Mouse (Mus musculus) frontal cortex, adult 2 months (tissue): ENCODE measurements around the gene Nipbl. TPM values are rescaled to one million over a fixed set of nuclear protein-coding genes. Genes with fewer than 3 reads are reported as not detected.

Source experiments
- DNase-seq, 2 experiments: peaks; one replicate each; pipeline ENCODE4 v3.0.0; 2022; ENCODE audit warnings: low spot score in 1 of 2; ENCODE audit errors: extremely low spot score in 1 of 2
- polyA plus RNA-seq: library from polyadenylated mRNA; depleted of rRNA; stranded (reverse); fragments of >200 nt; gene quantifications from 2 replicates; pipeline ENCODE4 v1.2.3, GENCODE M21; 2012

The Nipbl gene
- polyA plus RNA-seq, 1 experiment = 12.7 TPM

- DNase-seq = no peak
These were observed 14.8 kb downstream of the Nipbl start for GRCm38 (mm10) chr15:8429502-8429901.

- DNase-seq = no peak
These were observed 23.4 kb downstream of the Nipbl start for GRCm38 (mm10) chr15:8420909-8421308.

GRCm38 (mm10) chr15:8416500-8417138 is 27.6 kb downstream of the Nipbl start:
- peak in 1 of 2 experiments; percentile 22 for DNase-seq

GRCm38 (mm10) chr15:8413356-8413755 is 30.9 kb downstream of the Nipbl start:
- DNase-seq = no peak

GRCm38 (mm10) chr15:8411873-8412272 is 32.4 kb downstream of the Nipbl start:
- DNase-seq = no peak

GRCm38 (mm10) chr15:8411168-8411837 is 33.0 kb downstream of the Nipbl start:
- DNase-seq = no peak

GRCm38 (mm10) chr15:8407082-8407481 is 37.2 kb downstream of the Nipbl start:
- DNase-seq = no peak

GRCm38 (mm10) chr15:8406219-8406618 is 38.0 kb downstream of the Nipbl start:
- no peak for DNase-seq

GRCm38 (mm10) chr15:8402591-8402990 is 41.7 kb downstream of the Nipbl start:
- DNase-seq = no peak

- no peak for DNase-seq
These were observed 42.7 kb downstream of the Nipbl start for GRCm38 (mm10) chr15:8401536-8401935.

- DNase-seq = no peak
These were observed 52.5 kb downstream of the Nipbl start for GRCm38 (mm10) chr15:8391764-8392163.

- peak in 1 of 2 experiments; percentile 79 for DNase-seq
These were observed 62.0 kb downstream of the Nipbl start for GRCm38 (mm10) chr15:8382213-8382612.

GRCm38 (mm10) chr15:8375657-8376056 is 68.6 kb downstream of the Nipbl start:
- DNase-seq = no peak

- no peak for DNase-seq
These were observed 69.5 kb downstream of the Nipbl start for GRCm38 (mm10) chr15:8374724-8375123.

GRCm38 (mm10) chr15:8347104-8347773 is 97.0 kb downstream of the Nipbl start:
- no peak for DNase-seq

GRCm38 (mm10) chr15:8340596-8340995 is 103.7 kb downstream of the Nipbl start:
- DNase-seq = no peak

- no peak for DNase-seq
These were observed 112.7 kb downstream of the Nipbl start for GRCm38 (mm10) chr15:8331547-8331946.

GRCm38 (mm10) chr15:8325629-8326028 is 118.6 kb downstream of the Nipbl start:
- no peak for DNase-seq

GRCm38 (mm10) chr15:8324833-8325232 is 119.4 kb downstream of the Nipbl start:
- no peak for DNase-seq

- no peak for DNase-seq
These were observed 120.2 kb downstream of the Nipbl start for GRCm38 (mm10) chr15:8324061-8324460.

- DNase-seq = no peak
These were observed 122.8 kb downstream of the Nipbl start for GRCm38 (mm10) chr15:8321491-8321890.

GRCm38 (mm10) chr15:8319191-8319590 is 125.1 kb downstream of the Nipbl start:
- no peak for DNase-seq
